Mouse (Mus musculus): ENCODE data around the gene Kctd7.
A peak's percentile ranks its signal among the peaks of the same experiment; 100 is the strongest.

Kctd7 gene

DNA sequence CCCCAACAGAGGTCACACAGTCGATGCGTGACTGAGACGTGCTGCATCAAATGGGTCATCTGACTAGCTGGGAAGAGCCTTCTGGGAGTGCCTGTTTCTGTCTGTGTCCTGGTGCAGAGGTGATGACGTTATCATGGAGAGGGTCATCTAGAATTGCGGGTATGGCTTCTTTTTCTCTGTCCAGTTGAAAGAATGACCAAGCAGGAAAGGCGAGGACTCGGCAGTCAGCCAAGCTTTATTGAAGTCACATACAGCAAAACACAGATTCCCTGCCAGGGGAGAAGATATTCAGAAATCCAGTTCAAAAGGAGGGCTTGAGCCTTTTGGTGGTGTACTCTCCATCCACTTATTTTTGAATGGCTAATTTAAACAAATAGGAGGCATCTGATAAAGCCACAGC is 1.6 kb upstream of the Kctd7 start:
- DNase-seq (ENCODE audit: low read depth, low spot score): no peak

GRCm38 (mm10) chr5:130143977-130144333 is 706 bp upstream of the Kctd7 start:
- DNase-seq (ENCODE audit: low read depth, low spot score): peak; percentile 80

- DNase-seq (ENCODE audit: low read depth, low spot score): peak; percentile 72
These were observed 1.3 kb downstream of the Kctd7 start for GRCm38 (mm10) chr5:130145961-130146360.

DNA sequence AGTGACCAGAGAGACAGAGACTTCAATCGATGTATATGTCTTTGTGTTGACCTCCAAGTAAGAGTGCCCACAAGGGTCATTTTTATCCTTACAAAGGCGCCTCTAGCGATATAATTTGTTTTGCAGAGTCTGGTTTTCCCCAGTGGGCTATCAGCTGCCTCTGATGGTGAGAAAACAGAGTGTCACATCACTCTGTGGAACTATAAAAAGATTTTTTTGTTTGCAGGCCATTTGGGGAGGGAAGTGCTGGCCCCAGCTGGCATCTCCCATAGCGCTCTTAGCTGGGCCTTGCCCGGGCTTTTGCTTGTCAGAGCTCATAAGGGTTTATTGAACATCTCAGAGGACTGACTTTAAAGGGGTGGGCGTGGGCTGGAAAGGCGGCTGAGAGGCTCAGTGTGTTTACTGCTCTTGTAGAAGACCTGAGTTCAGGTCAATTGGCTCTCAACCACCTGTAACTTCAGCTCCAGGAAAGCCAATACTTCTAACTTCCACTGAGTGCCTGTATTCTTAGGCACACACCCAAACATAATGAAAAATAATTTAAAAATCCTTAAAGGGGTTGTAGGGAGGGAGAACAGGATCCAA is 5.2 kb downstream of the Kctd7 start:
- DNase-seq (ENCODE audit: low read depth, low spot score): peak; percentile 54

GRCm38 (mm10) chr5:130154286-130154685 is 9.6 kb downstream of the Kctd7 start:
- DNase-seq (ENCODE audit: low read depth, low spot score): no peak

GRCm38 (mm10) chr5:130158545-130158944 is 13.9 kb downstream of the Kctd7 start:
- DNase-seq (ENCODE audit: low read depth, low spot score): no peak

DNA sequence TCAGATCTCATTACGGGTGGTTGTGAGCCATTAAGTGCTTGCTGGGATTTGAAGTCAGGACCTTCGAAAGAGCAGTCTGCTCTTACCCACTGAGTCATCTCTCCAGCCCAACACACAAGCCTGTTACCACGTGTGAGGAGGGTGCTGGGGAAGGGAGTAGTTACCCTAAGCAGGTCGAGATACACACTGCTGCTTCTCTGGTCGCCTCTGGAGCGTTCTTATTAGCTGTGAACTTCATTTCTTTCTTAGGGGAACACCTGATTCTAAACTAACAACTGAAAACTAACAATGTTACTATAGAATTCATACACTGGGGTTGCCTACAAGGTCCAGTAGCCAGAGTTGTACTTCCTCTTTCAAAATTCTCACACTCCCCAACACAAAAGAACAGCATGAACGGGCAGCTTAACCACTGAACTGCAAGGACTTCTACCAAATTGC is 15.1 kb downstream of the Kctd7 start:
- DNase-seq (ENCODE audit: low read depth, low spot score): no peak

DNA sequence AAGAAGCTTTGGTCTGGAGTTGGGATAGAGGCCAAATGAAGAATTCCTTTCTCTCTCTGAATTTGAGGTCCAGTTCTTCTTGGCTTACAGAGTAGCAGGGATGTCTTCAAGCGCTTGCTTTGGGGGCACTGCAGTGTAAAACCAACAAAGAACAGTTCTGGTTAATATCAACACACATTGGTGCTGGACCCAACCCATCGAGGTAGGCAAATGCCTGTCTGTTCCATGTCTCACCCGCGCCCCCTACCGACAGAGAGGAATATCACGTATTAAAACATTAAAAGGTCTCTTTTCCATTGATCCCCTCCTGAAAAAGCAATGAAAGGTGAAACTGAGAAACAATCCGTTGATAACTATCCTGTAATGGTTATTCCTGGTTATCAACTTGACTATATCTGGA is 19.0 kb downstream of the Kctd7 start:
- DNase-seq (ENCODE audit: low read depth, low spot score): peak; percentile 80

- no peak for DNase-seq (ENCODE audit: low read depth, low spot score)
These were observed 20.6 kb downstream of the Kctd7 start for GRCm38 (mm10) chr5:130165213-130165612.

DNA sequence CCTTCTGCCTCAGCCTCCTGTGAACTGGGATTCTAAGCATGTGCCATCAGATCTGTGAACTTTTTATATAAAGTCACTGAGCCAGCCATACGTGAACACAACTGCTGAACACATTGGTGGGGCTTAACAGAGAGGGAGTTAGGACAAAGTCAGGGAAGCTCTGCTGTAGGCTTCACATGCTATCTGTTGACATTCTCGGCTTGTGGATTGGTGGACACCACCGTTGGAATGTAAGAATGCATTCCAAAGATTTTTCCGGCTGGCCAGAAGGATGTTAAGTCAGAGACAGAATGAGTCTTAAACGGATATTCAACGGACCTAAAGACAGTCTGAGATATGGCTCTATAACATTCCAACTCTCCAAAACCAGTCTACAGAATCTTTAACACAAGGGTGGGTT is 24.4 kb downstream of the Kctd7 start:
- DNase-seq (ENCODE audit: low read depth, low spot score): no peak

DNA sequence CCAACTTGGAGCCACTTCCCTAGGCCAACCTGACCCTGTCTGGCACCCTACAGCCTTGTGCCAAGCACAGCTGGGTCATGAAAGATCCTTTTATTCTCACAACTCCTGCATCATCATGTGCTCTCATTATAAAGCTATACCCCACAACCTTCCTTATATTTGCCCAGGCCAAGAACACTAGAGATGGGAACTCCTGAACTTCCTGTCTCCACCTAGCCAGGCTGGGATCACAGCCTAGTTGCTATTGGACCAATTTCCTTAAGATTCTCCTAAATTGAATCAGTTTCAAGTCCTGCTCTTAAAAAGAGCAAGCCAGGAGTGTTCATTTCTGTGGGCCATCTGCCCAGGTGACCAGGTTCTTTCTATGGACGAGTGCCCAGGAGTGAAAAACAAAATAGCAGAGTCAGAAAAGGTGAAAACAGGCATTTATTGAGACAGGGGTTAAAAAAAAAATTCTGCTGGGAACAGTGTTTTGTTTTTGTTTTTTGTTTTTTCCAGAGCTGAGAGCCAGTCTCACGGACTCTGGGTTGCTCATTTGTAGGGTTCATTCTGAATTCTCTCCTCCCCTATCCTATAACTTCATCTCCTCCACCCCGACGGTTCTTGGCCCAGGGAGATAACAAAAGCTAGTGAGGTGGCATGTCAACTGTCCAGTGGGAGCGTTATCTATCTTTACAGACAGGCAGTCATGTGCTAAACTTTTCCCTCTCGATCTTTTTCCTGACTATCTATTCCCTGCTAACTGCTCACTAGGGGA is 26.2 kb downstream of the Kctd7 start:
- DNase-seq (ENCODE audit: low read depth, low spot score): no peak

DNA sequence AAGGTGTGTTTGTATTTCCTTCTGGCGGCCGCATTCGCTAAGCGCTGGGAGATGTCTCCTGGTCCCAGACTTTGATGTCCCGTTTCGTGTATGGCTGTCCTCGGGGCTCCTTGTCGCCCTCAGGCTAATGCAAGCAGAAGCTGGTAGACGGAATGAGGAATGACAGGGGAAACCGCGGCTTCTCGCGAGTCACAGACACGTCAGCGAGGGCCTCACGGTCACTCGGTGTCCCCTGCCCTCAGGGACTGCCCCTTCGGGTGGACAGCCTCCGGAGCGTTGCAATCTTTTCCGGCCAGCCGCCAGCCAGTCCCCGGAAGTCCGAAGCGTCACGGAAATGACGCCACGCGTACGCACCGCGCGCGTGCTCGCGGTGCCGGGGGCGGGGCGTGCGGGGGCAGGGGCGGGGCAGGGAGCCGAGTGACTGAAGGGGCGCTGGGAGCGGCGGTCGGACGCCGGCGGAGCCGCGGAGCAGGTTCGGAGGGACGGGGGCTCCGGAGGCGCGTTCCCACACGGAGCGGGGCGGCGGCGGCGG is 26.8 kb downstream of the Kctd7 start, which contains the start of gene Rabgef1:
Gene Rabgef1 (plus strand): TSS at position 376 of the 532 bp plus-strand sequence.
- peak; percentile 96 for DNase-seq (ENCODE audit: low read depth, low spot score)

DNA sequence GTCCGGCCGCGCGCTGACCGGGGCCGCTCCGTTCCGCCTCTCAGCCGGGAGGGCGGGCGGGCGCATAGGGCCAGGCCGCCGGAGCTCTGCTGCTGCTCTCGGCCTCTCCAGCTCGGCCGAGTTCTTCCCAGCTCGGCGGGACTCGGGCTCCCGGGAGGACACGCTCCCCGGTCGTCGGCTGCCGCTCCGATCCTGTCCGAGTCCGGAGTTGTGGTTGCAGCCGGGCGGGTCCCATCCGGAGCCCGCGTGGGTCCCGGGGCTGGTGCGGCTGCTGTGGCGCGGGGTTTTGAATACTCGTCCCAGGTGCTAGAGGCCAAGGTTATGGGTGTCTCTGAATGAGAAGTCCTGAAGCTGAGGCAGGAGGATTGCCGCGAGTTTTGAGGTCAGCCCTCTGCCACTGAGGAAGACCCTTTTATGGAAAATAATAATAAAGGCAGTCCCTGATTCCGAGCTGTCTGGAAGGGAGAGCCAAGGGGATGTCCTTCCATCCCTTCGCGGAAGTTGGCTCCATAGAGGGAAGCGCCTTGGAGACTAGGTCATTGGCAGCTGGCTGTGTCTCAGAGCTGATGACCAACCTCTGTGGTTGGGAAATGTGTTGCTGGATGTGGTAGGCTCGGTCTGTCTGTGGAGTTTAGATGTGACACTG is 27.4 kb downstream of the Kctd7 start:
- peak; percentile 20 for DNase-seq (ENCODE audit: low read depth, low spot score)

- no peak for DNase-seq (ENCODE audit: low read depth, low spot score)
These were observed 28.4 kb downstream of the Kctd7 start for GRCm38 (mm10) chr5:130173012-130173411.

GRCm38 (mm10) chr5:130177871-130178270 is 33.2 kb downstream of the Kctd7 start:
- DNase-seq (ENCODE audit: low read depth, low spot score): no peak

- DNase-seq (ENCODE audit: low read depth, low spot score): no peak
These were observed 35.7 kb downstream of the Kctd7 start for GRCm38 (mm10) chr5:130180362-130180761.

DNA sequence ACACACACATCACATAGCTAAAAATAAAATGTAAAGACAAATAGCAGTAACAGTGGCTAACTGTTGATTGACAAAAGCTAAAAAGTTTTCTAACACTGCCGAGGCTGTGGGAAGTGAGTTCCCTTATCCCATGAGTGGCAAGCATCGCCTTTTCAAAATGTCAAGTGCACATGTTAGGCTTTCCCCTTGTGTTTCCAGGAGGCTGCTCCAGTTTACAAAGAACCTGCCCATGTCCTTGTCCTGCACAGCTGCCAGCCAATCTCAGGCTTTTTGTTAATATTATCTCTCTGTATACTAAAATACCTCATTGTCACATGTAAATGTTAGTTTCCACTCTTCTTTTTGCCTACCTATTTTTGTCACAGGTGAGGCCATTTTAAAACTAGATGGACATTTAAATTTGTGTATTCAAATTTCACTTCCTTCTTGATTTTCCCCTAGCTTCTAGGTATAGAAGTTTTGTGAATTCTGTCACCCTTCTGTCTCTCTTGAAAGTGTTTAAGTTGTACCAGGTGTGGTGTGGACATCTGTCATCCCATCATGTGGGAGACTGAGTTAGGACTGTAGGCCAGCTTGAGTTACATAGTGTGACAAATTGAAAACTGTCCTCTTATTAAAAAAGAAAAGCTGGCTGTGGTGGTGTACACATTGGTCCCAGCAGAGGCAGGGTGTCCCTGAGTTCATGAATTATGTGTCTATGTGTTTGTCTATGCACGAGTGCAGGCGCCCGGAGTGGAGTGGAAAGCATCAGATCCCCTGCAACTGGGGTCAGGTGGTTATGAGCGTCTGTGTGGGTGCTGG is 37.3 kb downstream of the Kctd7 start:
- DNase-seq (ENCODE audit: low read depth, low spot score): no peak

GRCm38 (mm10) chr5:130182541-130182821 is 37.8 kb downstream of the Kctd7 start:
- no peak for DNase-seq (ENCODE audit: low read depth, low spot score)

DNA sequence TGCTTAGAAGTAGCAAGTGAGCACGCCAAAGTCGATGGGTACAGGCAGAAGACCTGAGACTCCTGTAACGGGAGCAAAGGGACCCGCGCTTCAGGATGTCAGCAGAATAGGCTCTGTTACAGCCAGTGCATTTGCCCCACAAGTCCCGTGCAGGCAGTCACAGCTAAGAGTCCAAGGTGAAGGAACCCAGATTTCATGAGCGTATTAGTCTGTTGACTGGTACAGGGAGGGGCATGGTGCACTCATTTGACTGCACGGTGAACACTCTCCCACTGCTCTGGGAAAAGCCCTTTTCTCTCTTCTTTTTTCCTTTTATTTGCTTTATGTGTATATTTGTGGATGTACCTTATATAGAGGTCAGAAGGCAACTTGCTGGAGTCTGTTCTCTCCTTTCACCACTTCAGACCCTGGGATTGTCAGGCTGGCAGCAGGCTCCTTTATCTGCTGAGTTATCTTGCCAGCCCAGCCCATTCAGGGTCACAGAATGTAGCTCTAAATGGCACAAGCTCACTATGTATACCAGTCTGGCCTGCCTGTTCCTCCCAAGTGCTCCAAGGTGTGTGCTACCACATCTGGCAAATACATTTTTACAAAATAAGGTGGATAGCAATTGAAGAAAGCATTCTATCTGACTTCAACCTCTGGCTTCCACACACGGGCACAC is 39.7 kb downstream of the Kctd7 start:
- DNase-seq (ENCODE audit: low read depth, low spot score): no peak

DNA sequence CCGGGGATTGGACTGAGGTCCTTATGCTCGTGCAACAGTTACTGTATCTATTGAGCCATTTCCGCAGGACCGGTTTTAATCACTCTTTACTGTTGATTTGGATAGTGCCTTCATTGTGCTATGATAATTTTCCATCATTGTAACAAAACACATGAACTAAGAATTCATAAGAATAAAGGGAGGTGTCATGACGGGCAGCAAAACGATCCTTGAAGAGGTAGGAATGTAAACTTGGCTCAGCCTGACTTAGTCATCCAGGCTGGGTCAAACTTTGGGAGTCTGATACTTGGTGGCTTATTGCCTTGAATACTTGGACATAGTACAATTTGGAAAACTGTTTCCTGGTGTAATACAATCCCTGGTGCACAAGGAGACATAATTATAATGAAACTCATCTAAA is 40.7 kb downstream of the Kctd7 start:
- DNase-seq (ENCODE audit: low read depth, low spot score): no peak

DNA sequence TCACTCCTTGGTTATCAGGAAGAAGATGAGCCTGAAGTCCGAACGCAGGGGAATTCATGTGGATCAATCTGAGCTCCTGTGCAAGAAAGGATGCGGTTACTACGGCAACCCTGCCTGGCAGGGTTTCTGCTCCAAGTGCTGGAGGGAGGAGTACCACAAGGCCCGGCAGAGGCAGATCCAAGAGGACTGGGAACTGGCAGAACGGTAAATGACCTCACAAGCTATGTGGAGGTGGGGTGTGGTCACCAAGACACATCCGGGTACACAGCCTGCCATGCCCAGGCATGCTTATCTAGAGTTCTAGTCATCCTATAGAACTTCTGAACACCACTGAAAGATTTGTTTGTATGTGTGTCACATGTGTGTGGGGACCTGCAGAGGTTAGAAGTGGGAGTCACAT is 42.7 kb downstream of the Kctd7 start:
- peak; percentile 76 for DNase-seq (ENCODE audit: low read depth, low spot score)

DNA sequence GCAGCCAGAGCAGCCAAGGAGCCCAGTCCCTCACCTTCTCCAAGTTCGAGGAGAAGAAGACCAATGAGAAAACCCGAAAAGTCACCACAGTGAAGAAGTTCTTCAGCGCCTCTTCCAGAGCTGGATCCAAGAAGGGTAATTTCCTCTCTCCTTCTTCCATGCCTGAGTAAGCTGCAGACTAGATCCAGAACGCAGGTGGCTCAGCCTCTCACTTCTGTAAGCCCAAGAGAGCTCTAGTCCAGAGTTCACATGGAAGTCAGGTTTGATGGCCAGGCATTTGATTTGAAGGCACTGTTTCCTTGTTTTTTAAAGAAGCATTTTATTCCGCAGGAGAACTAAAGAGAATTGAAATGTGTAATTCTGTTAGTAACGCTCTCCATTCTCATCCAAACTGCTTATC is 46.2 kb downstream of the Kctd7 start:
- DNase-seq (ENCODE audit: low read depth, low spot score): no peak

All from brain, adult 2 months (tissue).